Mouse (Mus musculus): ENCODE data around the gene Pde7b. TPM values are rescaled to one million over a fixed set of nuclear protein-coding genes. Genes with fewer than 3 reads are reported as not detected.

Gene Pde7b
- polyA plus RNA-seq, 1 experiment from 2014 or later, result 1.5 TPM

GRCm38 (mm10) chr10:20654187-20654586, 70.7 kb downstream of the Pde7b start:
- Histone ChIP-seq H3K27ac (ENCODE audit: low read depth, low read length) (no peak overlapping the region), H3K9ac (ENCODE audit: low read depth, low read length) (no peak overlapping the region), H3K4me2 (replicated peaks; ENCODE audit: low read depth) (no peak overlapping the region), H3K9me3 (ENCODE audit: control insufficient read depth) (no peaks in the 10 kb centered on the region), H3K4me3 (ENCODE audit: low read depth, low read length) (no peak overlapping the region), H3K36me3 (ENCODE audit: control insufficient read depth, insufficient read depth) (no peaks in the 10 kb centered on the region), H3K27me3 (replicated peaks; ENCODE audit: control insufficient read depth, insufficient read depth, low read length) (no peaks in the 10 kb centered on the region), H3K4me1 (replicated peaks; ENCODE audit: control insufficient read depth, insufficient read depth, low read length) (no peaks in the 10 kb centered on the region)
- no peak for ATAC-seq
- 48% methylated on average over 6 of the region's 6 CpGs for WGBS
- TF ChIP-seq CTCF (IDR thresholded peaks at IDR 0.05; ENCODE audit: low read depth), result no peak

GRCm38 (mm10) chr10:20653299-20653698, 71.6 kb downstream of the Pde7b start:
- H3K4me3 ChIP-seq (ENCODE audit: low read depth, low read length), result no peak overlapping the region
- no peaks in the 10 kb centered on the region for H3K4me1 ChIP-seq (replicated peaks; ENCODE audit: control insufficient read depth, insufficient read depth, low read length)
- H3K36me3 ChIP-seq (ENCODE audit: control insufficient read depth, insufficient read depth), result no peaks in the 10 kb centered on the region
- no peak overlapping the region for H3K4me2 ChIP-seq (replicated peaks; ENCODE audit: low read depth)
- TF ChIP-seq CTCF (IDR thresholded peaks at IDR 0.05; ENCODE audit: low read depth), result no peak
- WGBS, result 83% methylated on average over 3 of the region's 3 CpGs
- H3K9ac ChIP-seq (ENCODE audit: low read depth, low read length), result no peak overlapping the region
- no peaks in the 10 kb centered on the region for H3K27me3 ChIP-seq (replicated peaks; ENCODE audit: control insufficient read depth, insufficient read depth, low read length)
- no peaks in the 10 kb centered on the region for H3K9me3 ChIP-seq (ENCODE audit: control insufficient read depth)
- no peak for ATAC-seq
- no peak overlapping the region for H3K27ac ChIP-seq (ENCODE audit: low read depth, low read length)

- H3K27ac ChIP-seq (ENCODE audit: low read depth, low read length), result no peak overlapping the region
- 83% methylated on average over 8 of the region's 8 CpGs for WGBS
These were observed 88.5 kb downstream of the Pde7b start for GRCm38 (mm10) chr10:20636381-20636780.

GRCm38 (mm10) chr10:20633085-20633415, 91.8 kb downstream of the Pde7b start:
- H3K4me1 ChIP-seq (replicated peaks; ENCODE audit: control insufficient read depth, insufficient read depth, low read length), result no peaks in the 10 kb centered on the region
- H3K9me3 ChIP-seq (ENCODE audit: control insufficient read depth), result no peaks in the 10 kb centered on the region
- H3K36me3 ChIP-seq (ENCODE audit: control insufficient read depth, insufficient read depth), result no peaks in the 10 kb centered on the region
- WGBS, result 92% methylated on average over 1 of the region's 1 CpGs
- ATAC-seq, result no peak
- no peaks in the 10 kb centered on the region for H3K27me3 ChIP-seq (replicated peaks; ENCODE audit: control insufficient read depth, insufficient read depth, low read length)
- H3K4me3 ChIP-seq (ENCODE audit: low read depth, low read length), result no peak overlapping the region
- no peak overlapping the region for H3K27ac ChIP-seq (ENCODE audit: low read depth, low read length)
- H3K4me2 ChIP-seq (replicated peaks; ENCODE audit: low read depth), result no peak overlapping the region
- no peak for TF ChIP-seq CTCF (IDR thresholded peaks at IDR 0.05; ENCODE audit: low read depth)
- no peak overlapping the region for H3K9ac ChIP-seq (ENCODE audit: low read depth, low read length)

More at GRCm38 (mm10) chr10:20636381-20636780, 88.5 kb downstream of the Pde7b start:
- TF ChIP-seq CTCF (IDR thresholded peaks at IDR 0.05; ENCODE audit: low read depth), result no peak
- Histone ChIP-seq H3K4me3 (ENCODE audit: low read depth, low read length) (no peak overlapping the region), H3K36me3 (ENCODE audit: control insufficient read depth, insufficient read depth) (no peaks in the 10 kb centered on the region), H3K4me1 (replicated peaks; ENCODE audit: control insufficient read depth, insufficient read depth, low read length) (no peaks in the 10 kb centered on the region), H3K4me2 (replicated peaks; ENCODE audit: low read depth) (no peak overlapping the region), H3K9ac (ENCODE audit: low read depth, low read length) (no peak overlapping the region), H3K9me3 (ENCODE audit: control insufficient read depth) (0 out of 2 replicates have a peak, but pooled peaks cover 4% of the 10 kb centered on the region), H3K27me3 (replicated peaks; ENCODE audit: control insufficient read depth, insufficient read depth, low read length) (no peaks in the 10 kb centered on the region)
- no peak for ATAC-seq

GRCm38 (mm10) chr10:20632256-20633084, 92.4 kb downstream of the Pde7b start:
- no peaks in the 10 kb centered on the region for H3K4me1 ChIP-seq (replicated peaks; ENCODE audit: control insufficient read depth, insufficient read depth, low read length)
- no peak overlapping the region for H3K27ac ChIP-seq (ENCODE audit: low read depth, low read length)
- WGBS, result 85% methylated on average over 14 of the region's 14 CpGs
- no peak overlapping the region for H3K4me3 ChIP-seq (ENCODE audit: low read depth, low read length)
- TF ChIP-seq CTCF (IDR thresholded peaks at IDR 0.05; ENCODE audit: low read depth), result no peak
- no peaks in the 10 kb centered on the region for H3K36me3 ChIP-seq (ENCODE audit: control insufficient read depth, insufficient read depth)
- no peak overlapping the region for H3K4me2 ChIP-seq (replicated peaks; ENCODE audit: low read depth)
- H3K9ac ChIP-seq (ENCODE audit: low read depth, low read length), result no peak overlapping the region
- no peaks in the 10 kb centered on the region for H3K27me3 ChIP-seq (replicated peaks; ENCODE audit: control insufficient read depth, insufficient read depth, low read length)
- ATAC-seq, result no peak
- no peaks in the 10 kb centered on the region for H3K9me3 ChIP-seq (ENCODE audit: control insufficient read depth)

- ATAC-seq, result no peak
- H3K4me2 ChIP-seq (replicated peaks; ENCODE audit: low read depth), result no peak overlapping the region
- 48% methylated on average over 7 of the region's 7 CpGs for WGBS
- no peaks in the 10 kb centered on the region for H3K4me1 ChIP-seq (replicated peaks; ENCODE audit: control insufficient read depth, insufficient read depth, low read length)
- no peak overlapping the region for H3K27ac ChIP-seq (ENCODE audit: low read depth, low read length)
- no peak overlapping the region for H3K4me3 ChIP-seq (ENCODE audit: low read depth, low read length)
- no peak for TF ChIP-seq CTCF (IDR thresholded peaks at IDR 0.05; ENCODE audit: low read depth)
- no peaks in the 10 kb centered on the region for H3K9me3 ChIP-seq (ENCODE audit: control insufficient read depth)
- H3K36me3 ChIP-seq (ENCODE audit: control insufficient read depth, insufficient read depth), result no peaks in the 10 kb centered on the region
- no peaks in the 10 kb centered on the region for H3K27me3 ChIP-seq (replicated peaks; ENCODE audit: control insufficient read depth, insufficient read depth, low read length)
- no peak overlapping the region for H3K9ac ChIP-seq (ENCODE audit: low read depth, low read length)
These were observed 94.8 kb downstream of the Pde7b start for GRCm38 (mm10) chr10:20630122-20630521.

Measured in intestine, postnatal 0 days (tissue).